Mouse (Mus musculus) megakaryocyte, embryonic 14.5 days (primary cell): ENCODE data around the gene Anks4b. TPM values are rescaled to one million over a fixed set of nuclear protein-coding genes. Genes with fewer than 3 reads are reported as not detected.
A peak's percentile ranks its signal among the peaks of the same experiment; 100 is the strongest.

Experiments used
- H3K27me3 ChIP-seq: replicated peaks from 2 replicates; pipeline ENCODE3; 2012; ENCODE audit warnings: inconsistent platforms
- H3K36me3 ChIP-seq: replicated peaks from 2 replicates; pipeline ENCODE3; 2012; ENCODE audit warnings: low read length, inconsistent platforms, mixed read lengths
- H3K4me1 ChIP-seq: 2 replicates; pipeline ENCODE4 v1.6.1; 2012; ENCODE audit warnings: inconsistent platforms
- H3K4me3 ChIP-seq: replicated peaks from 2 replicates; pipeline ENCODE3; 2012; ENCODE audit warnings: moderate library complexity, mild to moderate bottlenecking, inconsistent platforms
- H3K9me3 ChIP-seq: 2 replicates; pipeline ENCODE4 v1.6.1; 2012; ENCODE audit warnings: inconsistent platforms
- FLI1 ChIP-seq: IDR thresholded peaks from 2 replicates; pipeline ENCODE4 v1.6.1; 2012; ENCODE audit warnings: low read length, inconsistent platforms, mixed read lengths
- GATA1 ChIP-seq: IDR thresholded peaks from 3 replicates; pipeline ENCODE4 v1.6.1; 2012; ENCODE audit warnings: mixed read lengths, low read length, inconsistent platforms, borderline replicate concordance
- polyA plus RNA-seq: library from polyadenylated mRNA; stranded (reverse); fragments of >175 nt; gene quantifications from 2 replicates; pipeline ENCODE4 v1.2.3, GENCODE M21; 2012; ENCODE audit warnings: low replicate concordance; ENCODE audit not compliant: insufficient read depth

Anks4b gene
- polyA plus RNA-seq, 1 experiment = not detected

DNA sequence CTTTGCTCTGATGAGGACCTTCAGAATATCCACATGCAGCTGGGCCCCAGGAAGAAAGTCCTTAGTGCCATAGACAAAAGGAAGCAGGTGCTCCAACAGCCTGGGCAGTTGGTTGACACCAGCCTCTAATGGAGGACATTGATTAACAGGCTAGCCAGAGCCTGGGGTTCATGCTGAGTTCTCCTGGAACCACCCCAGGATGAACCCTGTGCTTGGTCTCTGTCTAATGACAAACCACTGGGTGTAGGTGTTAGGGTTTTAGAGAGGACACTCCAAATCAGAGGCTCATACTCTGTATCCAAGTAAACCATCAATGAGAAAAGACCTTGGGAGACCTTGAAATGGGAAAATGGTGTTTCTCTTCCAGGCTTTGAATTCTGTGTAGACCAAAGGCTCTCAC lies 9.2 kb downstream of the Anks4b start:
- Histone ChIP-seq H3K27me3 (no peaks in the 10 kb centered on the region), H3K9me3 (peaks cover 4% of the 10 kb centered on the region; the same call in 1 of the 2 replicates), H3K4me1 (no peaks in the 10 kb centered on the region), H3K4me3 (no peak overlapping the region), H3K36me3 (no peaks in the 10 kb centered on the region)
- TF ChIP-seq GATA1 (no peak), FLI1 (no peak)

DNA sequence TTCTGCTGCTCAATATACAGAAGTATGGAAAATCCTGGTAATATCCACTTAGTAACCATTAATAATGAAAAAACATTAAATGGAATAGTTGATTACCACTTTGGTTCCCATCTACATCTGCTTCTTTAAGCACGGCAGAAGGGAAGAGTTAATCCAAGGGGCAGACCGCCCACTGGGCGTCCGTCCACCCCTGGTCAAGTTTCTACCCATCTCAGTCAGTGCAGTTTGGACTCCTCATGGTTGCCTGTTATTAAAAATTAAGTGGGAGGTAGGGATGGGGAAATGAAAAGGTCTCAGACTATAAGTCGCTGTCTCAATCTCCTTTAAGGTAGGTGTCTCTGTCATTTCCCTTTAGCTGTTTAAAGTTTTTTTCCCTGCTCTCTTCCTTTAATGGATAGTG lies 15.3 kb downstream of the Anks4b start:
- no peak overlapping the region for H3K4me3 ChIP-seq

DNA sequence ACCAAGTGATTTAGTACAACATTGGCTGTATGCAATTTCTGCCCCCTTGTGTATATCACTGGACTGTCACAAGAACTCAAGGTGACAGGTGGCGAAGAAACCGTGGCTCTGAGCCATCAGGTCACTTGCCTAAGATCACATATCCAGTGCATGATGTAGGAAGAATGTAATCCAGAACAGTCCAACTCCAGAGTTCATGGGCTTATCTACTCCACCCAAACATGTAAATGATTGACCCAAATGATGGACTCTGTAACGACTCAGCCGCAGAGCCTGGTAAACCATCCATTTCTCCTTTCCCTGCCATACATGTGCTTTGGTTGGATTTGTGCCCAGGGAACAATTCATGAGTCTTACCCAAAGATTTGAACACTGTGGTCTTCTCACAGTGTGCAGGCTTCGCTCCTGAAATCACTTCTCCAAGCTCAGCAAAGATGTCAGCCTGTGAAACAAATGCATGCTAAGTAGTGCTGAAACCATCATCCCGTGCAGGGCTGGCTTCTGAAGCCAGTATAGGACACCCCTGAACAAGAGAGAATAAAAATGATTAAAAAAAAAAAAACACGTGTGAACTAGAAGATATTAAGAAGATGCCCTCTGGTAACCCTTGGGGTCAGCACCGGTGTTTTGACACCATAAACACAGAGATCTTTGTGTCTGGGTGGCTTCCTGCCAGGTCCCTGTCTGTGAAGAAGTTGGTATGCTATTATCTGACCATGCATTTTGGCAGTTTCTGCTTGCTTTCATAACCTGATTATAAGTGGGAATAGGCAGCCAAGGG lies 15.9 kb downstream of the Anks4b start:
- H3K9me3 ChIP-seq = no peaks in the 10 kb centered on the region
- no peaks in the 10 kb centered on the region for H3K4me1 ChIP-seq
- no peaks in the 10 kb centered on the region for H3K27me3 ChIP-seq
- H3K4me3 ChIP-seq = no peak overlapping the region
- TF ChIP-seq GATA1 (no peak), FLI1 (no peak)
- H3K36me3 ChIP-seq = no peaks in the 10 kb centered on the region

More for the DNA sequence above, 15.3 kb downstream of the Anks4b start:
- Histone ChIP-seq H3K36me3 (no peaks in the 10 kb centered on the region), H3K4me1 (no peaks in the 10 kb centered on the region), H3K27me3 (no peaks in the 10 kb centered on the region), H3K9me3 (no peaks in the 10 kb centered on the region)
- no peak for TF ChIP-seq FLI1
- TF ChIP-seq GATA1 = no peak

DNA sequence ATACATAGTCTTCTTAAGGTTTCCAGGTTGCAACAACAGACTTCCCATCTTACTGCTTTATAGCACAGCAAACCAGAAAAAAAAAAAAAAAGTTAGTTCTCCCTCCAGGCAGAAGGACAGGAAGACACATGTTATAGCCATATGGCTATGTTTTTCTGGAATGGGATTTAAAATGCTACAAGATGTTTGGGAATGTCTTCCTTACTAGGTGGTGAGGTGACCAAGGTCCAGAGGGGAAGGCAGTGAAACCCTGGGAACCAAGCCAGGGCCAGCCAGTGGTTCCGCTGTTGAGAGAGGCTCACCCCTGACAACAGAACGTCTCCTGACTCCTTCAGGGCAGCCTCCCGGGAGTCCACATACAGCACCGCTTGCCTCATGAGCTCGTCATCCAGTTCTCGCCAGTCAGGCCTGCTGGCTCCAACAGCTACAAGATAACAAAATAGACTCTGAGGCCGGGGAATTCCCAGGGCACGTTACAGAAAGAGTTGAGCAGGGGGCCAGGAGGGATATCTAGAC lies 16.6 kb downstream of the Anks4b start:
- no peak for TF ChIP-seq GATA1
- TF ChIP-seq FLI1 = no peak
- no peak overlapping the region for H3K4me3 ChIP-seq
- no peaks in the 10 kb centered on the region for H3K27me3 ChIP-seq
- H3K4me1 ChIP-seq = no peaks in the 10 kb centered on the region
- H3K9me3 ChIP-seq = no peaks in the 10 kb centered on the region
- H3K36me3 ChIP-seq = no peaks in the 10 kb centered on the region

DNA sequence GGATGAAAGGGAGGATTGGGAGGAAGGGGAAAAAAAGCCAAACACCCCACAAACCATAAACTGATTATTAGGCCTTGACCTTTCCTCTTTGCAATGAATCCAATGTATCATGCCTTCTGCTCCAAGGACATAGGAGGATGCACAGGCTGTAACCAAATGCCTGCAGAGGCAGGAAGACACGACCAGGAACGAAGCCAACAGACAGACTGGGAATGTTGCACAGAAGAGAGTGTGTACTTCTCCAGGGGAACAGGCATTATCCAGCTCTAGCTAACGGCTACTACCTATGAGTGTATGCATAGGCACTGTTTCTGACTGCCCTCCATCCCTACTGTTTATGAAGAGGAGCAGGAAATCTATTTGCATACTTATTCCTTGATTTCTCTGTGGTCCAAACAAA lies 18.5 kb downstream of the Anks4b start:
- TF ChIP-seq GATA1 = no peak
- TF ChIP-seq FLI1 = no peak
- Histone ChIP-seq H3K4me3 (no peak overlapping the region), H3K4me1 (no peaks in the 10 kb centered on the region), H3K27me3 (no peaks in the 10 kb centered on the region), H3K36me3 (no peaks in the 10 kb centered on the region), H3K9me3 (no peaks in the 10 kb centered on the region)

DNA sequence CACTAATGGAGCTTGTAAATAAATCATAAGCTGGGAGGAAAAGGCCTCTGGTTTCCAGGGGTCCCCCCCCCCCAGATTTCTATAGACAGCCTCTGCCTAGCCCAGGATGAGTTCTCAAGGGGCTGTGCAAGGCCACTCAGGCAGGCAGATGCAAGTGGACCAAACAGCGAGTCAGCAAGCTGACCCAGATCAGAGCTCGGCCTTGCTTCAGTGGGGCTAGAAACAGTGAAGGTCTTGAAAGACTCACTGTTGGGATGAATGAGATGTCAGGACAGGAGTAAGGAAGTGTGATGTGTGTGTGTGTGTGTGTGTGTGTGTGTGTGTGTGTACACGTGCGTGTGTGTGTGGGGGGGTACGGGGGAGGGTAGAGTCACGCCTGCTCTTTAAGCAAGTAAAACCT lies 19.2 kb downstream of the Anks4b start:
- Histone ChIP-seq H3K27me3 (no peaks in the 10 kb centered on the region), H3K9me3 (no peaks in the 10 kb centered on the region), H3K4me1 (no peaks in the 10 kb centered on the region), H3K36me3 (no peaks in the 10 kb centered on the region), H3K4me3 (no peak overlapping the region)
- TF ChIP-seq GATA1 (no peak), FLI1 (no peak)

DNA sequence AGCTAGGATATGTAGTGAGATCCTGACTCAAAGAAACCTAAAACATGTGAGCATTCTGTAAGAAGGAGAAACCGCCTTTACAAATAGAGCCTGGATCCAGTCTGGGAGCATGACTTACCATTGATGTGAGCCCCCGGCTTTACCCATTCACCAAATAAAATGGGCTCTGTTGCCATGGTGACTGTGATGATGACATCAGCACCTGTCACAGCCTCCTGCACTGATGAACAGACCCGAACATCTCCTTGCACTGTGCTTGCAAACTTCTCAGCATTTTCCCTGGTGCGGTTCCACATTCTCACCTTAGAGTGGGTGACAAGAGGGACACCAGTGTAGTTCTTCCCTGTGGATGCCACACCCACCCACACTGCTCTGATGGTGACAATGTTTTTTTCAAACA lies 21.5 kb downstream of the Anks4b start:
- no peak overlapping the region for H3K4me3 ChIP-seq
- TF ChIP-seq GATA1 (no peak), FLI1 (no peak)

DNA sequence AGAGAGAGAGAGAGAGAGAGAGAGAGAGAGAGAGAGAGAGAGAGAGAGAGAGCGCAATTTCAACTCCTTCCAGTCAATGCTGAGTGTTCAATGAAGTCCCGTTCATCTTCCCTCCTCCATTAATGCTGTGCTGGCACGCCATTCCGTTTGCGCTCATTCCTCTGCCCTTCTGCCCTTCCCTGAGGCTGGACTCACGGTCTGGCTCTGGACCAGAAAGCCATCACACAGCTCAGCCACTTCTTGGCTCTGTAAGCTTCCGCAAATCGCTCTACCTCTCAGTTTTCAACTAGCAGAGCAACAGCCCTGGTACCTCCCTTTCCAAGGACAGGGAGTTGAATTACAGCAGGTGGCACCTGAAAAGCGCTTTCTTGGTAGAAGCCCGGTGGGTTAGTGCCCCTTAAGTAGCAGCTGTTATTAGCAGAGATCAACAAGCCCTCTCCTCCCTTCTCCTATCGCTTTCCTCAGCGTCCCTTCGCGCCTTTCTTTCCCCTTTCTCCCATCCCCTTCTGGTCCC lies 27.6 kb downstream of the Anks4b start:
- peaks cover 11% of the 10 kb centered on the region; the same call in 1 of the 2 replicates for H3K9me3 ChIP-seq
- no peaks in the 10 kb centered on the region for H3K36me3 ChIP-seq
- TF ChIP-seq GATA1 = no peak
- TF ChIP-seq FLI1 = no peak
- peaks cover 37% of the 10 kb centered on the region for H3K27me3 ChIP-seq
- H3K4me1 ChIP-seq = peaks cover 16% of the 10 kb centered on the region
- H3K4me3 ChIP-seq = no peak overlapping the region

More for the DNA sequence above, 21.5 kb downstream of the Anks4b start:
- Histone ChIP-seq H3K4me1 (no peaks in the 10 kb centered on the region), H3K36me3 (no peaks in the 10 kb centered on the region), H3K9me3 (no peaks in the 10 kb centered on the region), H3K27me3 (peaks cover 4% of the 10 kb centered on the region)

DNA sequence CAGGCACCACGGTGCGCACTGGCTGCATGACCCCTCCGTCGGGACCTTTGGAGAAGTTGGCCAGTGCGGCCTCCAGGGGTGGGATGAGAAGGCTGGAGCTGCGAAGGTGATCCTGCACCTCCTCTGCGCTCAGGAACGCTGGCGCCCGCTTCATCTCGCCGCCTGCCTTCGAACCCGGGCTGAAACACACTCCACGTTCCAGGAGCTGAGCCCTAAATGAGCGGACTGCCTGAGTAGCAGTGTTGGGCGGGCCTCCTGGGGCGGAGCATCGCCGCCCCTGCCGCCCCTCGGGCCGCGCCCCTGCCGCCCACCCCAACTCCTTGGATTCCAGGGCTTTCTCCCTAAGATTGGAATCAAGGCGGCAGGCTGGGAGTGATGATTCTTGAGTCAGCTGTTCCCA lies 28.1 kb downstream of the Anks4b start, which contains the start of gene Crym:
Gene Crym (minus strand): TSS at position 341 of the 400 bp plus-strand sequence.
- Histone ChIP-seq H3K27me3 (peaks cover 37% of the 10 kb centered on the region), H3K4me3 (no peak within 1 kb of the TSS)

DNA sequence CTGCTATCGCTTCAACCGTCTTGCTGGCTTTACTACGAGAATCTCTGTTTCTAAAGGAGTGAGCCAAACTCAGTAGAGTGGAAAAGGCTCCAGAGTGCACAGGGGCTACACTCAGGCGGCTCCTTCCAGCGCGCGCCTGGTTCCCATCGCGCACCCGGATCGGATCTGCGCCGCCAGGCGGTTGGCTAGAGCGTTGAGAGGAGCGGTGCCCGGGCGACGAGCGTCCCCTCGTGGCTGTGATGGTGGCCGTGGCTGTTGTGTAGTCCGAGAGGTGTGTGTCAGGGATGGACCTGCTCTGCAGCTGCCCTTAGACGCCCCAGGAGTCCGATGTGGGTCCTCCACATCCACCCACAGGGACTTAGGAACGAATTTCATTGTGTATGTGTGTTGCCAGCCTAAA lies 30.1 kb downstream of the Anks4b start, which contains the start of gene Abca14:
Gene Abca14 (plus strand): TSS at position 173 of the 400 bp plus-strand sequence.
- peaks cover 35% of the 10 kb centered on the region for H3K27me3 ChIP-seq
- peaks cover 11% of the 10 kb centered on the region; the same call in 1 of the 2 replicates for H3K9me3 ChIP-seq
- H3K4me1 ChIP-seq = peaks cover 16% of the 10 kb centered on the region
- H3K4me3 ChIP-seq = peak within 1 kb of the TSS; percentile 42
- H3K36me3 ChIP-seq = no peaks in the 10 kb centered on the region
- TF ChIP-seq GATA1 (no peak), FLI1 (no peak)

More for the DNA sequence above, 28.1 kb downstream of the Anks4b start, which contains the start of gene Crym:
- Histone ChIP-seq H3K36me3 (no peaks in the 10 kb centered on the region), H3K4me1 (peaks cover 16% of the 10 kb centered on the region), H3K9me3 (peaks cover 11% of the 10 kb centered on the region; the same call in 1 of the 2 replicates)
- TF ChIP-seq GATA1 (no peak), FLI1 (no peak)
